Mouse (Mus musculus) sigmoid colon, adult 10 weeks (tissue): ENCODE data around the gene Slco2a1. TPM values are rescaled to one million over a fixed set of nuclear protein-coding genes. Genes with fewer than 3 reads are reported as not detected.

Experiments
- polyA plus RNA-seq: library from polyadenylated mRNA; stranded (reverse); fragments of 350-450 nt; fragmentation: Illumina TruSeq; extraction: RNeasy Lipid Tissue Mini Kit (QIAGEN cat#74804); gene quantifications from one replicate; pipeline ENCODE4 v1.2.3, GENCODE M21; 2014; ENCODE audit warnings: low read depth, low replicate concordance

Slco2a1 gene
- polyA plus RNA-seq: 10.6 TPM

GRCm38 (mm10) chr9:102988462-102988861, at the start of gene Slco2a1:
Gene Slco2a1, plus strand, starts transcription at chr9:102988712.

GRCm38 (mm10) chr9:103111621-103112470, 123.3 kb downstream of the Slco2a1 start, which contains the start of gene Rab6b:
Gene Rab6b, plus strand, starts transcription at chr9:103111787.

Other genes starting within 250 kb of the Slco2a1 start
- 99.1 TPM for gene Ryk, start 153.8 kb upstream of the Slco2a1 start, polyA plus RNA-seq
- gene Rab6b, start 123.1 kb downstream of the Slco2a1 start, polyA plus RNA-seq: 5.4 TPM
- 8.4 TPM for gene Srprb, start 213.4 kb downstream of the Slco2a1 start, polyA plus RNA-seq
- 2.1 TPM for gene Gm20425, start 241.6 kb downstream of the Slco2a1 start, polyA plus RNA-seq
- gene Trf, start 241.7 kb downstream of the Slco2a1 start, polyA plus RNA-seq: 83.4 TPM